Comparison of ENCODE assay signal across 10 mouse cellular contexts in genomic region chrX:82948630-82949029, GRCm38 (mm10). TPM values are rescaled to one million over a fixed set of nuclear protein-coding genes. Genes with fewer than 3 reads are reported as not detected.
DNase-seq lines count a peak whose midpoint lies in the region; ATAC-seq and TF ChIP-seq lines count a peak whose summit lies in the region.
"Had no signal": no experiment of that assay in that cellular context is flagged by ENCODE, and none has a peak within 500 bp of the region (broad histone marks: within the 10 kb centered on the region; RNA-seq: fewer than 3 reads in every experiment).

Gene Dmd (plus strand): TSS chrX:82948870.

- H3K4me1 ChIP-seq in forebrain, embryonic 11.5 days (replicated peaks; ENCODE audit: control insufficient read depth, insufficient read depth, low read length), result no peaks in the 10 kb centered on the region
- H3K4me1 ChIP-seq in heart, postnatal 0 days (ENCODE audit: control insufficient read depth, insufficient read depth), result no peaks in the 10 kb centered on the region
- H3K4me1 ChIP-seq in limb, embryonic 10.5 days, result no peaks in the 10 kb centered on the region

- peak; percentile 2 for DNase-seq in kidney, postnatal 10 days
- DNase-seq in kidney, adult 9 months, result no peak
- DNase-seq in forebrain, embryonic 11.5 days (ENCODE audit: low spot score), result no peak
- DNase-seq in heart, postnatal 0 days (ENCODE audit: low spot score), result peak; percentile 86
- DNase-seq in limb, embryonic 10.5 days (ENCODE audit: low spot score), result no peak
- no peak for DNase-seq in thymus, postnatal 25 days
- no peak for DNase-seq in testis, postnatal 10 days (ENCODE audit: low spot score)
- no peak for DNase-seq in testis, postnatal 14 days (ENCODE audit: low spot score)

- no peak for TF ChIP-seq CTCF in heart, postnatal 0 days (IDR thresholded peaks at IDR 0.05; ENCODE audit: low read depth)

- no peak within 1 kb of the TSS for H3K9ac ChIP-seq in forebrain, embryonic 11.5 days (ENCODE audit: low read length)
- no peak within 1 kb of the TSS; the same call in 1 of the 2 replicates for H3K9ac ChIP-seq in heart, postnatal 0 days (replicated peaks; ENCODE audit: low read depth, low read length)

- no peak for ATAC-seq in forebrain, embryonic 11.5 days (replicated peaks; ENCODE audit: low FRiP score)
- peak; percentile 99 for ATAC-seq in heart, postnatal 0 days (ENCODE audit: insufficient read depth, low read depth)

- no peaks in the 10 kb centered on the region for H3K9me3 ChIP-seq in forebrain, embryonic 11.5 days (ENCODE audit: control insufficient read depth, low read length)
- H3K9me3 ChIP-seq in heart, postnatal 0 days (replicated peaks; ENCODE audit: control insufficient read depth, low read length), result no peaks in the 10 kb centered on the region
- no peaks in the 10 kb centered on the region for H3K9me3 ChIP-seq in limb, embryonic 10.5 days (replicated peaks)

- 74% methylated on average over 3 of the region's 3 CpGs for WGBS in forebrain, embryonic 11.5 days
- WGBS in heart, postnatal 0 days, result 27% methylated on average over 3 of the region's 3 CpGs
- 71% methylated on average over 3 of the region's 3 CpGs for WGBS in limb, embryonic 10.5 days

- H3K27me3 ChIP-seq in forebrain, embryonic 11.5 days (ENCODE audit: control insufficient read depth, insufficient read depth, low read length), result no peaks in the 10 kb centered on the region
- H3K27me3 ChIP-seq in heart, postnatal 0 days (ENCODE audit: control insufficient read depth, insufficient read depth, low read length), result no peaks in the 10 kb centered on the region
- H3K27me3 ChIP-seq in limb, embryonic 10.5 days (ENCODE audit: low read depth, poor library complexity, severe bottlenecking), result no peaks in the 10 kb centered on the region
- H3K27me3 ChIP-seq: CH12.LX had no signal

- H3K4me3 ChIP-seq in forebrain, embryonic 11.5 days (ENCODE audit: low read depth, low read length), result no peak within 1 kb of the TSS
- peak within 1 kb of the TSS; percentile 46 for H3K4me3 ChIP-seq in heart, postnatal 0 days (ENCODE audit: low read depth, low read length)
- no peak within 1 kb of the TSS for H3K4me3 ChIP-seq in limb, embryonic 10.5 days
- H3K4me3 ChIP-seq: erythroblast, embryonic 14.5 days had no signal

- TF ChIP-seq EP300 in heart, postnatal 0 days (IDR thresholded peaks at IDR 0.05; ENCODE audit: low read depth), result peak; percentile 65; the same call in 1 of the 2 replicates

- H3K36me3 ChIP-seq in forebrain, embryonic 11.5 days (ENCODE audit: control insufficient read depth, insufficient read depth, low read length), result no peaks in the 10 kb centered on the region
- H3K36me3 ChIP-seq in heart, postnatal 0 days (replicated peaks; ENCODE audit: control insufficient read depth, insufficient read depth, low read length), result no peaks in the 10 kb centered on the region
- H3K36me3 ChIP-seq in limb, embryonic 10.5 days, result no peaks in the 10 kb centered on the region

- no peak within 1 kb of the TSS for H3K4me2 ChIP-seq in forebrain, embryonic 11.5 days (ENCODE audit: low read depth, low read length, severe bottlenecking)
- no peak within 1 kb of the TSS for H3K4me2 ChIP-seq in heart, postnatal 0 days (ENCODE audit: low read depth, low read length)

- H3K27ac ChIP-seq in forebrain, embryonic 11.5 days (ENCODE audit: low read depth, low read length), result no peak within 1 kb of the TSS
- peak within 1 kb of the TSS; percentile 84 for H3K27ac ChIP-seq in heart, postnatal 0 days (ENCODE audit: low read depth)
- H3K27ac ChIP-seq in limb, embryonic 10.5 days, result no peak within 1 kb of the TSS

RNA-seq across cellular contexts. Expression of gene Dmd, which starts in this region (rescaled TPM):
- polyA plus RNA-seq in forebrain, embryonic 11.5 days (2014; fragmentation: Nextera tagmentation; extraction: Ambion mirVana), result 21.5 and 22.4 TPM in 2 replicates
- total RNA-seq in heart, postnatal 0 days (2014; rRNA removed; ENCODE audit: low replicate concordance), result 65.9 and 85.8 TPM in 2 replicates
- polyA plus RNA-seq in heart, postnatal 0 days (2015; fragmentation: Nextera tagmentation; extraction: Ambion mirVana), result 23.3 and 25.6 TPM in 2 replicates
- polyA plus RNA-seq in limb, embryonic 10.5 days (2016; fragmentation: Nextera tagmentation; extraction: Ambion mirVana), result 17.3 and 20.8 TPM in 2 replicates
- polyA plus RNA-seq: erythroblast, embryonic 14.5 days had no signal

Comparison
In these comparisons a context has a peak if more than half of its experiments do, and no peak if none do; other contexts are left out.
1. DNase-seq: peak in kidney, postnatal 10 days (single experiment) and heart, postnatal 0 days (single experiment); none in kidney, adult 9 months (single experiment), forebrain, embryonic 11.5 days (single experiment), limb, embryonic 10.5 days (single experiment), thymus, postnatal 25 days (single experiment), testis, postnatal 10 days (single experiment) and testis, postnatal 14 days (single experiment).